Mouse (Mus musculus): Measurements from ENCODE around the gene Pnkd. TPM values are rescaled to one million over a fixed set of nuclear protein-coding genes. Genes with fewer than 3 reads are reported as not detected.
"Not testable (repeated sequence)": the region's sequence is repeated elsewhere in the genome, so short reads cannot be mapped to it uniquely, and the experiment has no call there.

The Pnkd gene
- polyA plus RNA-seq, 1 experiment, result 201 TPM

DNA sequence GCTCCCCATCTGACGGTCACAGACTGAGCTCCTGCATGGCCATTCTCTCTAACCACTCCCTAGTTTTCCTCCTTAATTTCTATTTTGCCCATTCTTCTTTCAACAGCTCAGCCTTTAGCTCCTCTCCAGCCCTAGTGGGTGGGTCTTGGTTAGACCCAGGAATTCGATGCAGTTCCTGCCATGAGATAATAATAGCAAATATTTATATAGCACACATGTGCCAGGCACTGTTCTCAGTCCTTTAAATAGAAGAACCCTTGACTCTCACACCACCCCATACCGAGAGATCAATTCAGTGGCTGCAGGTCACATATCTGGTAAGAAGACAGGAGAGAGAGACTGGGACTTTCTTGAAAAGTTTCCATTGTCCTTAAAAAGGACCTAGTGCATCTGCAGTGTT lies 36.7 kb downstream of the Pnkd start:
- TF ChIP-seq CTCF (IDR thresholded peaks at IDR 0.05; ENCODE audit: borderline replicate concordance, insufficient read depth, low read depth, low read length) (no peak), POLR2A (IDR thresholded peaks at IDR 0.05; ENCODE audit: borderline replicate concordance, insufficient read depth, low read length) (no peak)
- 84% methylated on average over 3 of the region's 3 CpGs for WGBS
- no peak overlapping the region for H3K27ac ChIP-seq (ENCODE audit: insufficient read depth, low read length)
- H3K27me3 ChIP-seq (ENCODE audit: control insufficient read depth, insufficient read depth, low read length), result no peaks in the 10 kb centered on the region
- no peaks in the 10 kb centered on the region for H3K4me1 ChIP-seq (ENCODE audit: control insufficient read depth, insufficient read depth, low read length)
- no peak for DNase-seq
- no peak overlapping the region for H3K4me3 ChIP-seq (replicated peaks; ENCODE audit: insufficient read depth, low read depth, low read length)

DNA sequence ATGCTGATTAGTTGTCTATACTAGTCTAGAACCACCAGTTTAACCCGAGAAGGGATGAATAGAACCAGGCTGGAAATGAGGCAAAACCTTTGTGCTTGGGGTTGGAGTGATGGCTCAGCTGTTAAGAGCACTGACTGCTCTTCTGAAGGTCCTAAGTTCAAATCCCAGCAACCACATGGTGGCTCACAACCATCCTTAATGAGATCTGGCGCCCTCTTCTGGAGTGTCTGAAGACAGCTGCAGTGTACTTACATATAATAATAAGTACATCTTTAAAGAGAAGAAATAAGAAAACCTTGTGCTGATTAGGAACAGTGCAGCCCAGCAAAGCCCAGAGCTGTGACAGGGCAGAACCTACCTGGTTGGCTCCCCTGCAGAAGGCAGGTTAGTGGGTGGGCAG lies 42.2 kb downstream of the Pnkd start:
- 85% methylated on average over 2 of the region's 2 CpGs for WGBS
- H3K4me1 ChIP-seq (ENCODE audit: control insufficient read depth, insufficient read depth, low read length); DNase-seq; H3K27ac ChIP-seq (ENCODE audit: insufficient read depth, low read length); H3K27me3 ChIP-seq (ENCODE audit: control insufficient read depth, insufficient read depth, low read length); H3K4me3 ChIP-seq (replicated peaks; ENCODE audit: insufficient read depth, low read depth, low read length): not testable (repeated sequence)

DNA sequence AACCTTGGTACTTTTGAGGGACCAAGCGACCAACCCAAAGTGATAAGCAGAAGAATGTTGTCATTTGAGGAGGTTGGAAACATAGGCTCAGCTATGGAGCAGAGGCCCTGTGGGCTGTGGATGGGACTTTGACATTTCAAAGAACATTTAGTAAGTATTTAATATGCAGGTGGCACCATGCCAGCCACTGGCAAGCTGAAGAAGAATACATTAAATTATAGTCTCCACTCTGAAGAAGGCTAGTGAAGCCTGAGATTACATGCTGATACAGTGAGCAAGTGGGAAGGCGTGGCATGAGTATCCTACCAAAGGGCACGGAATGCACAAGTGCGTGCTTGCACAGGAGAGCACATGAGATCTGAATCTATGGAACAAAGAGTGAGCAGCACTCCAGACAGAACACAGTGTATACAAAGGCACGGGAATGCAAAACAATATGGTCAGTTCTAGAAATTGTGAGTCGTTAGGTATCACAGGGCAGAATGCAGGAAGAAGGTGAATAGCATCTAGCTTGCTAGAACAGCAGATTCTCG lies 45.2 kb downstream of the Pnkd start:
- no peaks in the 10 kb centered on the region for H3K27me3 ChIP-seq (ENCODE audit: control insufficient read depth, insufficient read depth, low read length)
- no peak for DNase-seq
- H3K4me1 ChIP-seq (ENCODE audit: control insufficient read depth, insufficient read depth, low read length), result peaks cover under 1% of the 10 kb centered on the region
- TF ChIP-seq POLR2A (IDR thresholded peaks at IDR 0.05; ENCODE audit: borderline replicate concordance, insufficient read depth, low read length) (no peak), CTCF (IDR thresholded peaks at IDR 0.05; ENCODE audit: borderline replicate concordance, insufficient read depth, low read depth, low read length) (no peak)
- H3K27ac ChIP-seq (ENCODE audit: insufficient read depth, low read length), result no peak overlapping the region
- 60% methylated on average over 7 of the region's 7 CpGs for WGBS
- H3K4me3 ChIP-seq (replicated peaks; ENCODE audit: insufficient read depth, low read depth, low read length), result no peak overlapping the region

DNA sequence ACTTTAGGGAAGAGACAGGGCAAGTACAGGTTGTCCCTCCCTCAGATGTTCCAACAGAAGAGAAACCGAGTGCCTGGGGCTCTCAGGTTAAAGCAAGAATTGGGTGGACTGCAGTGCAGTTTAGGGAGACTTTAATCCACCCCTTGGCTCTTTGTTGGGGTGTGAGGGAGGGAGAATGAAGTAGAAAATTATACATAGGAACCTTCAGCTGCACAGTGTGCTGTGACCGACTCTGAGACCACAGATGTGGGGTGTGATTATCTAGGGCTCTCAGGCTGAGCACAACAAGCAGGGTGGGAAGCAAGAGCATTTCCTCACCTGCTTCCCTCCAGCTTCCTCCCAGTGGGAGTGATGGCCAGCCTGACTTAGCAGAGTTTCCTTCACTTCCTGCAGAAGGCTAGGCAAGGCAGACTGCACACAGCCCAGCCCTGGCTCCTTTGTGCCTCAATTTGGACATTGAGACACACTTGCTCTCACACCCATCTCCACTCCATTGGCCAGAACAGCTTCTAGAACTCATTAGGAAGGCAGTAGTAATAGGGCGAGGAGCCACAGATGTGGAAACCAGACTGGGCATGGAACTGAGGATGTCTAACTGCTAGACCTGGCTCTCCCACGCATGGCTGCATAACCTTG lies 46.4 kb downstream of the Pnkd start:
- 61% methylated on average over 4 of the region's 4 CpGs for WGBS

DNA sequence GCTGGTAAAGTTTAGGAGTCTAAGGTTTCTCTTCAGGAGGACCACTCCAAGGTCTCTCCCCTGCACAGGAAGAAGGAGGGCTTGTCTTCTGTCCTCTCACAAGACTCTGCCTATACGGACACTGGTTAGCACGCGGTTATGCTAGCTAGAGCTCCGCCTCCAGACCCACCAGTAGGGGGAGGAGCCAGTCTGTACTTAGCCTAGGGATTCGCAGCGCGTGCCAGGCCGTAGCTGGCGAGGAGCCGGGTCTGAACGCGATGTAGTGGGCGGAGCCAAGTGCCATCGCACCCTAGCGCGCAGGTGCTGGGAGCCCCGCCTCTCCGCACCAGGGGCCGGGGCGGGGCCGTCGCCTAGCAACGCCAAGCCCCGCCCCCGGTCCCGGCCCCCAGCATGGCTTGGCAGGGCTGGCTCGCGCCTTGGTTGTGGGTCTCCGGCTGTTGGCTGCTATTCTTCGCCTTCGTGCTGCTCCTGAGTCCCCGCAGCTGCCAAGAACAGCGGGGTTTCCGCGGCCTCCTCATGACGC lies 47.6 kb downstream of the Pnkd start:
- TF ChIP-seq POLR2A (IDR thresholded peaks at IDR 0.05; ENCODE audit: borderline replicate concordance, insufficient read depth, low read length) (no peak; the same call in 1 of the 2 replicates), CTCF (IDR thresholded peaks at IDR 0.05; ENCODE audit: borderline replicate concordance, insufficient read depth, low read depth, low read length) (peak; percentile 30; the same call in 1 of the 2 replicates)
- peaks cover 15% of the 10 kb centered on the region for H3K4me1 ChIP-seq (ENCODE audit: control insufficient read depth, insufficient read depth, low read length)
- peak overlapping the region; percentile 49 for H3K27ac ChIP-seq (ENCODE audit: insufficient read depth, low read length)
- peak; percentile 94 to 96 for DNase-seq
- no peaks in the 10 kb centered on the region for H3K27me3 ChIP-seq (ENCODE audit: control insufficient read depth, insufficient read depth, low read length)
- WGBS, result 0% methylated on average over 36 of the region's 36 CpGs
- H3K4me3 ChIP-seq (replicated peaks; ENCODE audit: insufficient read depth, low read depth, low read length), result peak overlapping the region; percentile 61

More for the DNA sequence above, 46.4 kb downstream of the Pnkd start:
- TF ChIP-seq CTCF (IDR thresholded peaks at IDR 0.05; ENCODE audit: borderline replicate concordance, insufficient read depth, low read depth, low read length), result no peak
- TF ChIP-seq POLR2A (IDR thresholded peaks at IDR 0.05; ENCODE audit: borderline replicate concordance, insufficient read depth, low read length), result no peak
- H3K27ac ChIP-seq (ENCODE audit: insufficient read depth, low read length), result no peak overlapping the region; the same call in 1 of the 2 replicates
- DNase-seq, result no peak
- peaks cover 9% of the 10 kb centered on the region for H3K4me1 ChIP-seq (ENCODE audit: control insufficient read depth, insufficient read depth, low read length)
- no peaks in the 10 kb centered on the region for H3K27me3 ChIP-seq (ENCODE audit: control insufficient read depth, insufficient read depth, low read length)
- H3K4me3 ChIP-seq (replicated peaks; ENCODE audit: insufficient read depth, low read depth, low read length), result no peak overlapping the region

DNA sequence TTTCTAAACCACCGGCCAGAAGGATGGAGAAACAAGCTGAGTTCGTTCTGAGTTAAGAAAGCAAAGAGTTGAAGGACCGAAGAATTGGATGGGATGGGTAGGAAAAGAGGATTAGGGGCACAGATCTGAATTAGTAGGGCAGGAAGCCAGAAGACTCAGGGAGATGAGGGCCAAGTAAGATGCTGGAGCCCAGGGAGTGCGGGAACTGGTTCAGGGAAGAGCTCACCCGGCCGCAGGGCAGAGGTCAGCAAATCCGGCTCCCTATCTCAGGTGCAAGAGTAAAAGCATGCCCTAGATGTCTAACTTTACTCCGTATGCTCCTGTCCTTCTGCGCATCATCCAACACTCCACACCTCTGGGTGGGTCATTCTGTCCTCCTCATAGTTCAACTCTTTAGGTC lies 48.2 kb downstream of the Pnkd start:
- Histone ChIP-seq H3K27ac (ENCODE audit: insufficient read depth, low read length) (peak overlapping the region; percentile 49), H3K27me3 (ENCODE audit: control insufficient read depth, insufficient read depth, low read length) (no peaks in the 10 kb centered on the region), H3K4me1 (ENCODE audit: control insufficient read depth, insufficient read depth, low read length) (peaks cover 19% of the 10 kb centered on the region), H3K4me3 (replicated peaks; ENCODE audit: insufficient read depth, low read depth, low read length) (peak overlapping the region; percentile 61)
- 5% methylated on average over 9 of the region's 9 CpGs for WGBS
- DNase-seq, result peak in 1 of 2 experiments; percentile 59
- TF ChIP-seq POLR2A (IDR thresholded peaks at IDR 0.05; ENCODE audit: borderline replicate concordance, insufficient read depth, low read length) (no peak), CTCF (IDR thresholded peaks at IDR 0.05; ENCODE audit: borderline replicate concordance, insufficient read depth, low read depth, low read length) (no peak)

DNA sequence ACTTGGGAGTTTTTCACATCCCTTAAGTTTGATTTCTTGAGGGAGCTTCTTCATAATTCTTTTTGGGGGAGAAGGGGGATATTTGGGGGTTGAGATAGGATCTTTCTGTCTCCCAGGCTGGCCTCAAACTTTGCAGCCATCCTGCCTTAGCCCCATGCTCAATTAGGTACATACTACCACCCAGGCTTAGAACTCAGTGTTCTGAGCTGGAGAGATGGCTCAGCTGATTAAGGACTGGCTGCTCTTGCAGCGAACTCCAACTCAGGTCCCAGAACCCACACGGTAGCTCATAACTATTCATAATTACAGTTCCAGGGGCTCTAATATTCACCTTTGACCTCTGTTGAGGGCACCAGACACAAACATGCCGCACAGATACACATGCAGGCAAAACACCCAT lies 49.9 kb downstream of the Pnkd start:
- DNase-seq, result no peak
- Histone ChIP-seq H3K27me3 (ENCODE audit: control insufficient read depth, insufficient read depth, low read length) (no peaks in the 10 kb centered on the region), H3K27ac (ENCODE audit: insufficient read depth, low read length) (no peak overlapping the region), H3K4me3 (replicated peaks; ENCODE audit: insufficient read depth, low read depth, low read length) (no peak overlapping the region), H3K4me1 (ENCODE audit: control insufficient read depth, insufficient read depth, low read length) (peaks cover 19% of the 10 kb centered on the region)
- WGBS, result 87% methylated on average over 3 of the region's 3 CpGs
- TF ChIP-seq CTCF (IDR thresholded peaks at IDR 0.05; ENCODE audit: borderline replicate concordance, insufficient read depth, low read depth, low read length) (no peak), POLR2A (IDR thresholded peaks at IDR 0.05; ENCODE audit: borderline replicate concordance, insufficient read depth, low read length) (no peak)

DNA sequence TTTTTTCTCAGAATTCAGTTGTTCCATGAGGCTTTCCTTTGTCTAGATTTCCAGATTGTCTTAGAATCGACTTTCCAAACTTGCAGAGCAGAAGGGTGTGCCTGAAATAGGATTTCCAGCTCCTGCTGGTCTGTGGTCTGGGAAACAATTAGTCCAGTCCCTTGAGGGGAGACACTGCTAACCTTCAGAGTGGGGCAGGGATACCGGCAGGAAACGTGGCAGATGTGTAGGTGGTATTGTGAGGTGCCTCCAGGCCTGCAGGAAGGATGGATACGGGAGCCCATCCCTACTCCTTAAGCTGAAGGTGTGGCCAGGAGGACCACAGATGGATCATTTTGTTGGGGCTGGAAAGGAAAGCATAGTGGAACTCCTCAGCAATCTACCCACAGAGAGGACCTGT lies 50.3 kb downstream of the Pnkd start:
- peak overlapping the region; percentile 6 for H3K27ac ChIP-seq (ENCODE audit: insufficient read depth, low read length)
- TF ChIP-seq CTCF (IDR thresholded peaks at IDR 0.05; ENCODE audit: borderline replicate concordance, insufficient read depth, low read depth, low read length) (no peak), POLR2A (IDR thresholded peaks at IDR 0.05; ENCODE audit: borderline replicate concordance, insufficient read depth, low read length) (no peak)
- no peaks in the 10 kb centered on the region for H3K27me3 ChIP-seq (ENCODE audit: control insufficient read depth, insufficient read depth, low read length)
- H3K4me3 ChIP-seq (replicated peaks; ENCODE audit: insufficient read depth, low read depth, low read length), result no peak overlapping the region
- no peak for DNase-seq
- H3K4me1 ChIP-seq (ENCODE audit: control insufficient read depth, insufficient read depth, low read length), result peaks cover 23% of the 10 kb centered on the region
- 26% methylated on average over 4 of the region's 4 CpGs for WGBS
